Mouse (Mus musculus) layer of hippocampus, adult 18-20 months (tissue): Measurements from ENCODE around the gene Rtl3. TPM values are rescaled to one million over a fixed set of nuclear protein-coding genes. Genes with fewer than 3 reads are reported as not detected.
A peak's percentile ranks its signal among the peaks of the same experiment; 100 is the strongest.

Source experiments
- DNase-seq, 2 experiments: peaks; one replicate each; pipeline ENCODE4 v3.0.0; 2022; ENCODE audit warnings: low spot score in 2 of 2
- long read RNA-seq: library from polyadenylated mRNA; stranded (forward); transcript quantifications from one replicate; pipeline ENCODE4 v2.0.0, GENCODE M21; 2021
- total RNA-seq, 2 experiments: library from RNA; stranded (reverse); gene quantifications; 2 replicates each; pipeline ENCODE4 v1.2.3; 2021

Rtl3 gene
- total RNA-seq: 1 to 10 TPM; 3.8 to 4.2 TPM
- long read RNA-seq: 0 reads

DNA sequence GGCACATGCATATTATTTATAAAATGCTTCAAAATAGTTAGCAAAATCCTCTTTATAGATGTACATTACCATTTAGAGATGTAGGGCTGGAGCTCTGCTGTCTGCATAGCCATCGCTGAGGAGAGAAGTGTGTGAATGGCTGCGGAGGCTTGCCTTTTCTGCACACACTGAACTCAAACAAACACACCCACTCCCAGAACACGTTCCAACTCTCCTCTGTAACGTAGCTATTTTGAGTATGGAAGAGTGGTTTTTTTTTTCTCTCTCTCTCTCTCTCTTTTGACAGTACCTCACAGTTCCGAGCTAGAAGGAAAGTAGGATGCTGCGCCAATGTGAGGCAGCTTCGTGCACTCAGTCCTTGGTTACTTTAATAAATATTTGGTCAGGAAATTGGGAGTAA is at the start of gene Rtl3:
TSS of gene Rtl3 (minus strand) at position 236 of the 400 bp plus-strand sequence.
- peak in 1 of 2 experiments; percentile 71 for DNase-seq

DNA sequence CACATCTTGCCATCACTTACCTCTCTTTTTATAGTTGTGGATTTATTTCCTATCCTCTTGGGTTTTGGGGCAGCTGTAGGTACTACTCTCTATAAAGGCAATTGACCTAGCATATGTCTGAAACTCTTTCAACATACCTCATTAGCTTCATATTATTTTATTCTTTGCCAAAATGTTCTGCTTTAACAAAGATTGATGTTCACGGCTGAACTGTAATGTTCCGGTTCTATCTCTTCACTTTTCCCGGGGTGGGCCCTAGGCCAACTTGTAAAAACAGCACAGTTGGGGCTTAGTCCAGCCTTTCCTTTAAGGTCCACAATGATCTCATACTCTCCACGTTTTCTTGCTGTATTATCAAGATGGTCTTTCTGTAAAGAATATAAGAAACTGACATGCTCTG is 31.9 kb upstream of the Rtl3 start:
- DNase-seq: no peak

DNA sequence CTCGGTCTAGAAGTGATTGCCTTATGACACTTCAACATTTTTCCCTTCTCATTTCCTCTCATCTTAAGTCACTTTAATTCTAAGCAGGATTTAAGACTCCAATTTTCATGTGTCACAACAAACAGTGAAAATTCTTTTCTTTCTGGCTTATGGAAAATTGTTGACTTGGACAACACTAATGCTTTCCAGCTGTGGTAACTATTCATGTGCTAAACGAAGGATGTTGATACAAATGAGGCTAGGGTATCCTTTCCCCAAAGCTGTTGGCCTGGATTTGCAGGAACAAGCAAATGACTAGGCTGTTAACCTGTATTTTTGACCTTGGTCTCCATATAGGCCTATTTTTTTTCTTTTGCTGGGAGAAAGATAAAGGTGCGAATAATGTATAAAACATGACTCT is 31.4 kb upstream of the Rtl3 start:
- no peak for DNase-seq

DNA sequence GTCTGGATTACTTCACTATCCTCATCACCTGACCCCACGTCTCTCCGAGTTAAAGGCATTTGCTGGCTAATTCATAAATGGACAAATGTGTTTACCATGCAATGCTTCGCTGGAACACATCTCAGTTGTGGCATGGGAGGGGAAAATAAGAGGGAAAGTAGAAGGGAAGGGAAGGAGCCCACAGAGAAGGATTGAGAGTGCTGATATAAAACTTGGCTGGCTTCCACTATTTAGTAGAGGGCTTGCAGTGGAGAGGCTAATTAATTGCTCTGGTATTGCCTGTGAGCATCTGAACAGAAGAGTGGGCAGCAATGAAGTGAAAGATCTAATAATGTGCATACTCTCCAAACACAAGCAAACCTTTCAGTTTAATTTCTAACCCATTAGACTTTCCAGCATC is 31.0 kb upstream of the Rtl3 start:
- DNase-seq: no peak

DNA sequence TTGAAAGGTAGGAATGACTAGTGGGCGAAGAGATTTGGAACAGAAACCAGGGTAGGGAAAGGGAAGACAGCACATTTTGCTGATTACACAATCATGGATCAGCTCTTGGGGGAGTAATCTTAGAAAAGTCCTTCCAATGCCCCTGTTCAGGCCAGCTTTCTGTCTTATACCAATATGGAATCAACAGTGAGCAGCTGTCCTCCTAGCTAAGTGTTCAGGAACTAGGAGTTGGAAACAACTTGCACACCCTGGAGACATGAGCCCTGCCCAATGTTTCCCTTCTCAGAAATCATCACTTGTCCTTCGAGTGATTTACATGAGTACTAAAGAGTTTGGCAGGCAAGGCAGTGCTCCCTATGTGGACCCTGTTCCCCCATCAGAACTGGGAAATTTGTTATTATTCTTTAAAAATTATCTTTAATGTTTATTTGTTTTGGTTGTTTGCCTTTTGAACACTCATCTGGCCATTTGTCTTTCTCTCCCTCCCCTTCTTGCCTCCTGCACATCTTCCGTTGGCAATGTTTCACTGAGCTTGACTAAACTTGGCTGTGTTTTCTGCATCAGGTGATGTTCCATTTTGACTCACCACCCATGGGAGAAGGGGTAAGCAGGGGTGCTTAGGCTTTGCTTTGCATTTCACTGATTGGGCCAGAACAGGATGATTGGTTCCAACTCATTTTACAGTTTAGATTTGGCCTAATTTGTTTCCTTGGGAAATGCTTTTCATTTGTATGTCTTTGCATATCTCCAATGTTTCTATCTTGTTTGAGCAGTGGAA is 13.3 kb upstream of the Rtl3 start:
- no peak for DNase-seq

DNA sequence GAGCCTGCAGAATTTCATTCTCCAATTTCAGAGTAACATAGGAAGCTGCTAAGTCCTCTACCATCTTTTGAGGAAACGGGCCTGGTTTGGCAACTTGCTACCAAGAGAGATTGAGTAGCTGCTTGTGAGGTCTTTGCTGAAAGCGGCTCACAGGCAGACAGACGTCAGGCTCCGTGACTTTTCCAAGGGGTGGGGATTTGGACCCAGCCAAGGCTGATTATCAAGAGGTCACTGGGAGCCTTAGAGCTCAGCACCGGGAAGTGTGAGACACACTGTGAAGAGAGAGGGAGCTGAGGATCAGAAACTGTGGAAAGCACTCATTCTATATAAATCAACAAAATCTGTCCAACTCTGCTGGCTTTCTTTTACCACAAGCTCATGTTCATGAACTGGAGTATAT is 853 bp downstream of the Rtl3 start:
- DNase-seq: no peak

DNA sequence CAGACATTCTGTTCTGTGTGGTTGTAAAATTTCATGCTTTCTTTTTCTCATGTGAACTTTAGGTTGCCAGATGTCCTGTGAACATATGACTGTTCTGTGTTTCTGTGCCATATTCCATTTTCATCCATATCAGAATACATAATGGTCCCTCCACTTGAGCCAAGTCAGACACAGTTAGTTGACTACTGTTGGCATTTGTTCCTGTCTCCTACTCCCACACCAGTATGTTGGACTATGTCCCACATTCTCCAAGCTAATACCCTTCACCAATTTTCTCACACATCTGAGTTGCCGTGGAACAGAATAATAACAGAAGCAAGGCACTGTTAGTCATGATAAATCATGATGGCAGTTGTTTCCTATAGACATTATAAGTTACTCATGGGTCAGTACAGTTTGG is 9.9 kb downstream of the Rtl3 start:
- DNase-seq: peak in 1 of 2 experiments; percentile 28

DNA sequence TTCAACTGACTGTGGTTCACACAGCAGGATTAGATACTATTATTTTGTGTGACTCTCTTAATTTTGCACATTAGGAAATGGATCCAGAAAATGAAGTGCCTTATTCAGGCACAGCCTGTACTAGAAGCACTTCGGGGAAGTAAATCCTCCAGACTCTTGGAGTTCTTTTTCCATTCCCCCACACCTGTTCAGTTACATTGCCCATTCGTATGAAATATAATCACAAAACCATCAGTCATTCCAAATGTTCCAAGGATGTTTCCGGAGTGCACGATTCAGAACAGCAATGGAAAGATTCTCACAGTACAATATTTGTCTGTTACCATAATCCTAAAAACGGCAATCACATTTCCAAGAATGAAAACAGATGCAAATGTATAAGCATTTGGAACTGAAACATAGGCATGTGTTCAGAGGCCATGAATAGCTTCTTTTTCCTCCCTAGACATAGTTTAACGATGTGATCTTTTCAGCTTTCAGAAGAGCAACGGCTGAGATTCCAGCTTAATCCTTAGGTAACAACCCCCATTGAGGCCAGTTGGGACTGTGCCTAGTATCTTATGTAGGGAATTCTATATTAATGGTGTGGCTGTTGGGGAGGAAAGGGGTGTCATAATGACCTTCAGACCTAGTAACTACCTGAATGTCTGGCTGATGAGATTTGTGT is 30.8 kb downstream of the Rtl3 start:
- DNase-seq: no peak

DNA sequence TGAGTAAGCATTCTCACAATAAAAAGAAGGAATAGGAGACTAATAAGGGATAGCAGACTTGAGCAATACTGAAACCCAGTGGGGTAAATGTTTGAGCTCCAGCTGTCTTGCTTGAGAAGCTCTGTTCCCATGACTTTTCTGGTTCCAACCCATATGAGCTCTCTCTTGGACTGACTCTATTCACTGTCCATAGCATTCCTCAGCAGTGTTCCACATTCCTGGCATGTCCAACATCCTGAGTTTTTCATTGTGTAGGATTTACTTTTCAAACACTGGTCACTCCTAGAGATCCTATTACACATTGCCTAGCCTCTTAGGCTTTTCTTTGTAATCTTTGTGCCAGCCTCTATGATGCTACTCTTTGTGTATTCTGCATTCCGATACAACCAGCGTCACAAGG is 36.1 kb downstream of the Rtl3 start:
- no peak for DNase-seq

DNA sequence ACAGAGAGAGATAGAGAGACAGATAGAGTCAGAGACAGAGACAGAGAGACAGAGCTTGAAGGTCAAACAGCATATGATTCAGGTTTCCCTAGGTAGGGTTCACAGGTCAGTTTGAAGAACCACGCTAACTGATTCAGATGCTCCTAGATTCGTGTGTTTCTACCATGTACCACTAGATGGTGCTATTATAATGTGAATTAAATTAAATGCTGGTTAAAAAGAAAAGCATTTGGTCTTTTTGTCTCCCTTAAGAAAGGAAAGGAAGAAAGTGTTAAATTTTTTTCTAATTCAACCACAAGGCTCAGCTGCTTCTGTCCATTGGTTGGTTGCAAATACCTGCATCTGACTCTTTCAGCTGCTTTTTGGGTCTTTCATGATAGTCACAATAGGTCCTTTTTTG is 45.8 kb downstream of the Rtl3 start:
- peak in 1 of 2 experiments; percentile 19 for DNase-seq

Other genes with a start within 250 kb of the Rtl3 start
- gene Cysltr1, start 237.0 kb downstream of the Rtl3 start, total RNA-seq: under 1 TPM; 0.64 to 0.94 TPM
- 1 to 10 TPM; 1.8 to 2.0 TPM for gene Lpar4, start 80.0 kb upstream of the Rtl3 start, total RNA-seq
- not detected for gene P2ry10, start 247.8 kb upstream of the Rtl3 start, total RNA-seq